Mouse (Mus musculus): ENCODE results near the gene March1.
"Not testable (repeated sequence)": the region's sequence is repeated elsewhere in the genome, so short reads cannot be mapped to it uniquely, and the experiment has no call there.

March1 gene

DNA sequence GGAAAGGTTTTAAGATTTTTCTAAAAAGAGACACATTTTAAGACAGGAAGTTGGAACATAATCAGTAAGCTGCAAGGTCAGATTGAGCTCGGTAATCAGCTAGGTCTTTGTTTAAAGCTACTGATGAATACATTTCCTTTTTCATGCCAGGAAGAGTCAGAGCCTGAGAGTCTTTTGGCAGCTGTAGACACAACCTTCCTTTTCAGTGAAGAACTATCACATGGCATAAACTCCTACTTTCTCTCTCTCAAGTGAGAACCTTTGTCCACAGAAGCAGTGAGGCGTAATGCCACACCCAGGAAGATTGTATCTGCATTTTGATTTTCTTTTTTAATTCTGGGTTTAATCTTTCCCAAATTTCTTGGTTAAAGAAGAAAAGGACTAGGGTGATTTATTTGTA lies 795.4 kb downstream of the March1 start:
- no peak for DNase-seq (ENCODE audit: low read depth, low spot score)

DNA sequence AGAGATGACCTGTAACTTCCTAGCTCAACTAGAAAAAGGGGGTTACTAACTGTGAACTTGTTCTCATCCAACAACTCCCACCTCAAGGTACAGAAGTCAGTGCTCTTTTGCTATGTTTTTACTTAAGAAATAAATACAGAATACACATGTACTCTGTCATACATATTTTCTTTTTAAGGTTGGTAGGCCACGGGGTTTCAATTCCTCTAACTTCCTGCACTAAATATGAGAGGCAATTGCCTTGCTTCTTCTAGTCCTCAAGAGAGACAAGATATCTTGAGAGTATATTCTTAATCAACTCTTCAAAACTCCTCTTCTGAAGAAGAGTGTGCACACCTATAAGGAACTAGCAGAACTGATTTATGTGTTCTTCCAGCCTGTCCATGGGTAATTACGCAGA lies 797.5 kb downstream of the March1 start:
- no peak for DNase-seq (ENCODE audit: low read depth, low spot score)

DNA sequence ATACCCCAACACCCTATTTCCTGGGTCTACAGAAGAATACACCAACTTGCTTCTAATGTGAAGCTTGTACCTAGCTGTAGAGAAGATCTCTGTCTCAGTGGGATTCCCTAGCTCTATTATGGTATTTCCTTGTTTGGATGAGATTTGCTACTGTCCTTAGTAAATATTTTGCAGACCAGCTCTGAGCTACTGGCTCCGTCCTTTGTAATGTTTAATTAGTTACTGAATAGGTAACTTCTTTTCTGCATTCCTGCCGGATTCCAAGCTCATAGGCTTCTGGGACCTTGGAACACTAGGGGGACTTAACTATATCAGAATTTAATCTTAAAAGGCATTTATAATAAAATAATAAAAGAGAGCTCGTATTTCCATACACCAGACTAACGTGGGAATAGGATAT lies 799.9 kb downstream of the March1 start:
- not testable (repeated sequence) for DNase-seq (ENCODE audit: low read depth, low spot score)

DNA sequence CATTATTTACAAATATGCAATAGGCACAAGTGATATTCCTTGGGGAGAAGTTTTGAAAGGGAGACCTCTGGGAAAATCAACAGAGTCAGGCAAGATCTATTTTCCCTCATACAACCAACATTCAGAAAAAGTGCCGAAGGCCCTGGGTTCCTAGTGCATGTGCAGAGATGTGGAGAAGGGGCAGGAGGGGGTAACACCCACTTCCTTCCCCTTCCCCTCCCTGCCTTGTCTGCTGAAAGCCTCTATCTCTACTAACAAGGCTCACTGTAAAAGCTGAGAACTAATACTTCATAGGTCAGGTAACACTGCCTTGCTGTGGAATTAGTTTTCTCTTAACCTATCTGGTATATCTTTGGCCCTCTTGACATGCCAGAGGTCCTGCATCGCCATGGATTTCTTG lies 812.9 kb downstream of the March1 start:
- DNase-seq (ENCODE audit: low read depth, low spot score) = no peak

DNA sequence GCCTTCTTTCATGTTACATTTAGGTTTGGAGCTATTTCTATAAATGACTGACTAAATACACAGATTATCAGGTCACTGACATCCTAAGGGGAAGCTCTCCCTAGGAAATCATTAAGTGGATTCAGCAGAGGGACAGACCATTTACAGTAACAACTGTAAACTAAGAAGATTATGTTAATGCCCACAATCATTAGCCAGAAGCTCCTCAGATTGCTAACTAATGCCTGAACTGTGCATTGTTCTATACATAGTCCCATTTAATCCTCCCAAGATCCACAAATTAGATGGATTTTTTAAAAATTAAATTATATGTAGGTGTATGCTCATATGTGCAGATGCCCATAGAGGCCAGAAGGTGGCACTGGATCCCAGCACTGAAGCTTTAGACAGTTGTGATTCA lies 815.9 kb downstream of the March1 start:
- no peak for DNase-seq (ENCODE audit: low read depth, low spot score)

DNA sequence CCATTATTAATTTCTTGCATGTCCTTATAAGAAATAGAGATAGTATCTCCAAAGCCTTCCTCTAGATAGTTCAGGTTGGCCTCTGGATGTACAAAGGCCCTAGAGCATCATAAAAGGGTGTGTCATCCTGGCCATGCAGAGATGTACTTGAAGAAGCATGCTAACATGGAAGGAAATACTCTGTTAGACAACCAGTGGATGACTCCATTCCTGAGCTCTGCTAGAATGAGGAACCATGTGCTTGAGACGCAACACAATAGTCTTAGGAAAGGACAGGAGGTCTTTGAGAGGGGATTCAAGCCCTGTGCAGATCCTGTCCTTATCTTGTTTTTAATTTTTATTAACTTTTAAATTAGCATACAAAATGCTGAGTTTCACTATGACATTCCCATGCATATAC lies 819.1 kb downstream of the March1 start:
- no peak for DNase-seq (ENCODE audit: low read depth, low spot score)

DNA sequence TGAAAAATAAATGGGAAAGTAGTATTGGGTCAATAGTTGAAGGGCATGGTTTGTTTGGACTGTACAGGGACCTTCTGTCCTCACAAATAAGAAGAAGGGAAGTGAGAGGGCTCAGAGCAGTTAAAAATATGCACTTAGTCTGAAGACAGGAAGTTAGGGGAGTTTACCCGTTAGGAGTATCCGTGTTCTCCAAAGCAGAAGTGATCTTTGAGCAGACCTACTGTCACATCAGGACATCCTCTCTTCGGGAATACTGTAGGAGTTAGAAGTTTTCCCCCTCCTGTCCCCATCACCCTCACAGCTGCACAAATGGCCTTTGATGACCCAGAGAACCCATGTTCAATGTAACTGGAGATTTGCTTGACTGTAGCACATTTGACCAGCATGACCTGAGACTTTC lies 820.2 kb downstream of the March1 start:
- peak; percentile 15 for DNase-seq (ENCODE audit: low read depth, low spot score)

DNA sequence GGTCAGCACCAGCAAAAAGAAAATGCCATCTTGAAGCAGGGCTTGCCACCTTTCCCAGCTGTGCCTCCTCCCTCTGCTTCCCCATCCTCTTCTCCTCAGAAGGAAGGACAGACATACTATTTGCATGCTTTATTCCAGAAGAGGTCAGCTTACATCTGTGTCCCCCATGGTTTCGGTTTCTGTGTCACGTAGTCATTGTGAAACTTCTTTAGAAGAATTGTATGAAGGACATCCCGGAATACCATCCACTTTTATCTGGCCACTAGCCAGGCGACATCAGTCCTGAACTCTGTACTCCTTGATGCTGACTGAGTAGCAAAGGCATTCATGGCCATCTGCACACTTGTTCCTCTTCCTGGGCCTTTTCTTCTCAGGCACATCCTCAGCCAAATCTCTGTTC lies 820.8 kb downstream of the March1 start:
- peak; percentile 53 for DNase-seq (ENCODE audit: low read depth, low spot score)

DNA sequence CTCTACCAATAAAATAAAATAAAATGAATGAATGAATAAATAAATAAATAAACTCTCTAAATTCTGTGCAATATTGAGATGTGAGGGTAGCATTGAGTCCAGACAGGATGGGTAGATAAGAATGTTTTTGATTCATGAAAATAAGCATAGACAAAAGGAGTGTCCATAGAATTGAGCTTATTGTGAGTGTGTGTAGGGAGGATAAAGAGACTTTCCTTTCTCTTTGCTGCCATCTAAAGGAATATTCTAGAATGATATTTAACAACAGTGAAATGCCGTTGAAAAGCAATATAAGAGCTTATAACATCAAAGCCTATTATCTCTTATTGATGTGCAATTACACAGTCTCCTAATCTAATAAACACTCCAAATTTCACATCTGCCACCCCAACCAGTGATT lies 823.4 kb downstream of the March1 start:
- DNase-seq (ENCODE audit: low read depth, low spot score) = no peak

DNA sequence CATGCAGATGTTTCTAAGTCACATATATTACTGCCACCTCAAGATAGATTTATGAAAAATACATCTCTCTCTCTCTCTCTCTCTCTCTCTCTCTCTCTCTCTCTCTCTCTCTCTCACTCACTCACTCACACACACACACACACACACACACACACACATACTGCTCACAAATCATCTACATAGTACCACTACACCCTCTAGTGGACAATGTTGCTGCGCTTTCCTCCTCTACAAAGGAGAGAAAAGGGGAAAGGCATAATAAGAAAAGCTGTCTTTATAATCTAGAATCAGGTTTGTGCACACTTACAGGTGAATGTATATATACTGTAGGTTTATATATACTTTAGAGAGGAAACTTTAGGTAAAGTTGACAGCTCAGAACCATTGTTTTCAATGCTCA lies 825.1 kb downstream of the March1 start:
- no peak for DNase-seq (ENCODE audit: low read depth, low spot score)

DNA sequence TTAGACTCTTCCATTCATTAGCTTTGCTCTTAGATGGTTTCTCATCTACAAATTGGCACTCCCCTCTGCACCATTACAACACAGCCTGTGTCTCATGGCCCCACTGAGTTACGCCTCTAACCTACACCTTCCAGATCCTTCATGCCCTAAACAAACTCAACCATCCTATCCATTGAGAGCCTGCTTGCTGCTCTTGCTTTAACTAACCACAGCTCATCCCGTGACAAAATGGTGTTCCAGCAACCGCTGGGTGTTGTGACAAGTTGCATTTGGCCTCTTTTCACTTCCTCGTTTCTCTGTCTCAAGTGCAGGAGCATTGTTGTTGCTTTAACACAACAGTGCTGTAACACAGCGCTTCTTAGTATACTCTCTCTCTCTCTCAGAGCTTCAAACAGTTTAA lies 826.4 kb downstream of the March1 start:
- no peak for DNase-seq (ENCODE audit: low read depth, low spot score)

DNA sequence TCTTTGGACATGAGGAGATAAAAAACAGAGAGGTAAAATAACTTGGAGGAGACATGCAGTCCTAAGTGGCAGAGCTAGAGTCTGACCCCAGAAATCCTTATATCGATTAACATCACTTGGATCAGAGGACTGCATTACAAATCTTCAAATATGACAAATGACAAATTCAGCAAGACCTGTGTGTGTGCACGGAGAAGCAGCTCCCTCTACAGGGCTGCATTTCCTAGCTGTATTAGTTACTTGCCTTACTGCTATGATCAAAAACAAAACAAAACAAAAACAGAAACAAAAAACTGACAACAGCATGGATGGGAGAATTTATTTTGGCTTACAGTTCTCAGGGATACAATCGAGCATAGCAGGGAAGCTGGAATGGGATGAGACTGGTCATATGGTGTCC lies 827.7 kb downstream of the March1 start:
- no peak for DNase-seq (ENCODE audit: low read depth, low spot score)

DNA sequence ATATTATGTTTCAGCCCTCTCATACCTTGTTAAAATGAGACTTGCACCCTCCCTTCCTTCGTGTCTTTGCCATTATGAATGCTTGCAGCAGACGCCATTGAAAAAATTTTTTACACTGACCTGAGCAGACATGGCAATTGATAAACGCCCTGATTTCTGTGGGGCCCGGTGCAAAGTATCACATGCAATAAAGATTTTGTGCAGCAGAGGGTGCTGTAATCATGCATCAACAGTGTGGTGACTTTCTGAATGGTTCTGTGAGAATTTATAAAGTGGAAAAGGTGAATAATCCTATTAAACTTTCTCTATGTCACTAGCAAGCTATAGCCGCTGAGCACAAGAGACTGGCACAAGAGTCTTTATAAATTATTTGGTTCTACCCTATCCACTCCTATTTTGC lies 833.0 kb downstream of the March1 start:
- DNase-seq (ENCODE audit: low read depth, low spot score) = no peak

DNA sequence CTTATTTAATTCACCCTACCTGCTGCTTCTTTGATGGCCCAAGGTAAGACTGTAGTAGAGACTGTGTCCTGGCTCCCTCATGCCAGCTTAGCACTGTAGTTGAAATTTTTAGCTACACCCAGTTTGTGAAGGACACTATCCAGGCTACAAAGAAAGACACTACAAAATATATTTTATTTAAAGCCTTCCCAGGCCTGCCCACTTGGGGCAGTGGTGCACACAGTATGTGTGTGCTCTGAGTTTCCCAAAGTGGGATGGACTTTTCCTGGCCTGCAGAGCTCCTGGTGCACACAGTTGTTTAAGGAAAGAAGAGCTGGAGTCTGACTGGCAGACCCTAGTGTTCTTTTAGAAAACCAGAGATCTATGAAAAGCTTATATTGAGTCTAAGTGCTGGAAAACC lies 839.4 kb downstream of the March1 start:
- no peak for DNase-seq (ENCODE audit: low read depth, low spot score)

DNA sequence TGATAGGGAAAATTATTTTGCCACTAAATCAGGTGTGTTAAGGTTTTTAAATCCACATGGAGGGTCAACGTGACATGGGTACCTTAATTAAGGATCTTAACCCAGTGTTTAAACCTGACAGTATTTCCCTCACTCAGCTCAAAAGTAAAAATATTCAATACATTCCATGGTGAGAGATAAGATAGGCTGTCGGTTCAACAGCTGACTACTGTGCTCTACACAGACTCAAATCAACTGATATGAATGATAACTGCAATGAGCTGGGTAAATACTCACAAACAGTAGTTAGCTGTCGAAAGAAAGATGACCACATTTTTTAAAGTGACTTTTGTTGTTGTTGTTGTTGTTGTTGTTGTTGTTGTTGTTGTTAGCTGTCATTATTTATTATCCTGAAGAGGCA lies 852.1 kb downstream of the March1 start:
- no peak for DNase-seq (ENCODE audit: low read depth, low spot score)

DNA sequence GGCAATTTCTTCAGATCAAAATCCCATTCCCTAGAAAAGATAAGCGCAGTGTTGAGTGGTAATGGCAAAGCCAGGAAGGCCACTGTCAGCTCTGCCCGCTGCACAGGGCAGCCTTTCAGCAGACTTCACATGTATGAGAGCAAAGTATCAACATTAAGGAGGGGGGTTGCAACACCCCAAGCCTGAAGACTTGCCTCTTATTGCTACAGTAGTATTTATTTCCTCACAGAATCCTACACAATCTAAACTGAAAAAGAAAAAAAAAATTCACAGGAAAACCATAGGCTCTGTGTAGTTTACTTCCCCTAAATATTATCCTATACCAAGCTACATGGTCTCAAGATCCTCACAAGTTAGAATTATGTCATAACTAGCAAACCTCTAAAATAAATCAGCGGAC lies 859.2 kb downstream of the March1 start:
- no peak for DNase-seq (ENCODE audit: low read depth, low spot score)

DNA sequence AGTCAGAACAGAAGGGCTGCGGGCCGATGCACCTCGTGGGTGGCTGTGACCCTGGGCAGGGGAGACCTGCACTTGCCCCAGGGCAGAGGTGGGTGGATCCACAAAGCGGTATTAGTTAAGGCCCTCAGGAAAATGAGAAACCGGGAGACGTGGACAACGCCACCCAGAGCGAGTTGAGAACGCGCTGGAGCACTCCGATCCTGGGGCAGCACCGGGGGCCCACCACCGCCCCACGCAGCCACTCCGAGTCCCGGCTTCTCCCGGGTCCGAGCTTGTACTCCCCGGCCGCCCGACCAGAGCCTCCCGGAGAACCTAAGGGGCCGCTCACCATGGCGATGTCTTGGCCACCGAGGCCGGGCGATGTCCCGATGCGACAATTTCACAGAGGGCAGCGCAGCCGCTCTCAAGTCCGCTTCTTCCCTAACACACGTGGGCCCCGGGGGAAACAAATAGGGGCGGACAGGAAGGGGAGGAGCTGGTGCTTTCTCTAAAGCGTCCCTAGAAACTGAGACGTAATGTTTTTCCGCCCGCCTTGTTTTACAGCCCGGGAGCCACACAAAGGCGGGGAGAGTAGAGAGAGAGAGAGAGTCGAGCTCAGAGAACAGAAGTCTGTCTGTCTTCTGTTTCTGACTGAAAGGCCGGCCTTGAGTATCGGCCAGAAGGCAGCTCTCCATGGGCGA lies 868.5 kb downstream of the March1 start, which contains the start of gene Tma16:
Tma16 (minus strand) TSS at position 447 of the 680 bp plus-strand sequence.
- peak; percentile 62 for DNase-seq (ENCODE audit: low read depth, low spot score)

DNA sequence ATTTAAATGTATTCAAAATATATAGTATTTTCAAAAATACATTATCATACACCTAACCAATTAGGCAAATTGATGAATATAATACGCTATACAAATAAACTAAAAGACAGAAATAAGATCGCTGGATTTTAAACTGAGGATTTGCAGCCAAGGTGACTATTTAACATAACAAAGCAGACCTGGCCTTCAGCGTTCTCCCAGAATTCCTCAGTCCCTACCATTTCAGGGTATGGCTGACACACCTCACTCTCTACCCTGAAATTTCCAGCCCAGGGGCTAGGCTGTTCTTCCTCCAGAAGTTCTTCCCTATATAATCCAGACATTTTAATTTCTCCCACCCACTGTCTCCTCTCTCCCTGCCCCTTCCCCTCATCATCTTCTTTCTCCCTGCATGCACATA lies 870.9 kb downstream of the March1 start:
- DNase-seq (ENCODE audit: low read depth, low spot score) = no peak

DNA sequence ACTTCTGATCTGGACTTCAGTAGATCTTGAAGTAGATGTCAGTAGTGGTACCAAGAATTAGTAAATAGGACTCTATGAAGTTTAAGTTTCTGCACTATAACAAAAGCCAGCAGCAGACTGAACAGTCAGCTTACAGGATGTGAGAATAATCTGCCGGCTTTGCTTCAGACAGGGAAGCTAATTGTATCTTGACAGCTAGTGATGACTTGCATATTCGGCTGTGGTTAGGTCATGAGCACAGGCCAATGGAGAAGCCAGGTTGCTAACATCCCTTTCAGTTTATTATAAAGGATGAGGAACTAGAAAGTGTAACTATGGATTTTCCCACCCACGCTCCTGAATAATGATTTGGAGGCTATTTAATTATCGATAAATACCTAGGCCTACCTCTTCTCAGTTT lies 872.9 kb downstream of the March1 start:
- no peak for DNase-seq (ENCODE audit: low read depth, low spot score)

DNA sequence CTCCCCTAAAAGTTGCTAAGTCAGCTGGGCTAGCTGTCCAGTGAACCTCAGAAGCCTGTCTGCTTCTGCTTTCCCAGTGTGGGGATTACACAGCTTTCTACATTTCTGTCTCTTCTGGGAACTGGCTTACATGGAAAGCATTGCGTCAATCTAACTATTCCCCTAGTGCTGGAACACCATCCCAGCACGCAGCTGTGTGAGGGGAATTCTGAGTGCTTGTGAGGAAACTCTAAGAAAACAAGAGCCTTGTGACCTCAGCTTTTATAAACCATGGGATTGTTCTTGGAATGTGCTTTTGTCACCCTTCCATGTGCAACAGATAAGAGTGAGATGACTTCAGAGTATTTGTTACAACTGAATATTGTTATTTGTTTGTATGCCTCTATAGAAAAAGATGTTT lies 876.8 kb downstream of the March1 start:
- peak; percentile 31 for DNase-seq (ENCODE audit: low read depth, low spot score)

DNA sequence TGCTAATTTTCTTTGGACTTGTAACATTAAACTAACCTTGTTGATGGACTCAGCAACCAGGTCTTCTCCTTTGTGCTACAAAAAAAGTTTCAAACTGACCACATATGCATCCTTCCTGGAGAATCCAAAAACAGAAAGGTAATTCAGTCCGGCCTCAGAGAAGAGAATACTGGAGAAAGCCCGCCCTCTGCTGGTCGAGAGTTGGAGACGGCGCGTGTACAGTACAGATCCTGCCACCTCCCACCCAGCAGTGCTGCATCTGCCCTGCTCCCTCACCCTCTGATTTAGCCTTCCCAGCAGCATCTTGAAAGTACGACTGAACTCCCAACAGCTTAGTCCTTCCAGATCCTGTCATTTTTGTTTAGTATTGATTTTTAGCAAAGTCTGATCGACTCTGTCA lies 878.0 kb downstream of the March1 start:
- DNase-seq (ENCODE audit: low read depth, low spot score) = no peak

DNA sequence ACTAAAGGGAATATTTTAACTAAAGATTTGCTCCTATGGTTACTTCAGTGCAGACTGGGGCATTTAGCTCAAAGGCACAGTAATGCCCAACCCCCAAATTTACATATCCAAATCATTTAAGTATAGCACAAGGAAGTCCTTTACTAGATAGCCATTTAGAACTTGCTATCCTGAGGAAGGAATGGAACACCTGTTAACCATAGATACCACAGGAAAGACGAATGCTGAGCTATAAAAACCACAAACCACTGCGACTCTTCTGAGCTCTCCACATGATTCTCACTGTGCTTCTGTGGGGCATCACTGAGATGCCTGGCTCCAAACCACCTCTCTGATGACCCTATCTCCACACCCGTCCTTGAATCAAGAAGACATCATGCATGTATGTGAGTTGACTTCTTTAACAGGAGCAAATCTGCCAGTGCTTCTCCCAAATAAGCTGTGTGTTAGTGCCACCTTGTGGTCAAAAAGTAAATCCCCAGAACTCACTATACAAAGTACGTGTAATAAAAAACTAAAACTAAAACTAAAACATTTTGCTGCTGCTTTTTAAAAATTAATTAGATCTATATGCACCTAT lies 879.4 kb downstream of the March1 start:
- peak; percentile 17 for DNase-seq (ENCODE audit: low read depth, low spot score)

DNA sequence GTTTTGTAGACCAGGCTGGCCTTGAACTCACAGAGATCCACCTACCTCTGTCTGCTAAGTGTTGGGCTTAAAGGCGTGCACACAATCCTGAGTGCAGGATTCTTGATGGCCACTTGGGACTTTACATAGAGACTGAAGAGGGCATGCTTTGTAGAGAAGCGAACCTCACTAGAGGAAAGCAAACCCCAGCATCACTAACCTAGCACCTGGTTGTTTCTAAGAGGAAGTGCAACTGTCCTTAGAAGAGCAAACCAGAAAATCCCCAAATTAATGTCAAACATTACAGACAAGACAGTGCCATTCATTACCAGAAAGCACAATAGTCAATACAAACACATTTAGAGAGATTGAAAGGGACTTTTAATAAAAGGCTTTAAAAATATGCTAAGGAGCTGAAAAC lies 885.7 kb downstream of the March1 start:
- no peak for DNase-seq (ENCODE audit: low read depth, low spot score)

DNA sequence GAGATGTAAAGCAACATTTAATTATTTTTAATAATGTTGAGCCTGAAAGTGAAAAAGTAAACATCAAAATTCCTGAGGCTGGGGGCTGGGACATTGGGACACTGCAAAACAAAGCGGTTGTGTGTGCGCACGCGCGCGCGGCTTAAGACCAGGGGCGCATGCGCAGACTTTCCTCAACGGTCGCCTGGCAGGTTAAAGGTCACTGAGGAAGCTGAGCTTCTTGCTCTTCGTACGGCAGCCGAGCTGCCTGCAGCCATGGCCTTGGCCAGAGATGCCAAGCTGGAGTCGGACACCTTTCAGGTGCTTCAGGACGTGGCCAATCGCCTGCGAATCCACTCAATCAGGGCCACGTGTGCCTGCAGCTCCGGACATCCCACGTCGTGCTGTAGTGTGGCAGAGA lies 893.8 kb downstream of the March1 start, which contains the start of gene Tktl2:
Tktl2 (plus strand) TSS at position 220 of the 400 bp plus-strand sequence.
- no peak for DNase-seq (ENCODE audit: low read depth, low spot score)
